Mouse (Mus musculus) small intestine, adult 2 months (tissue): ENCODE data around the gene Pgs1.

ENCODE experiments used
- CTCF ChIP-seq: fragments of 200-500 bp; IDR thresholded peaks from 2 replicates; pipeline ENCODE4 v1.5.1; 2012; ENCODE audit warnings: low read depth, mild to moderate bottlenecking, control low read depth, inconsistent platforms, low read length, moderate library complexity, mixed read lengths; ENCODE audit not compliant: insufficient replicate concordance, insufficient read length; ENCODE audit errors: extremely low read depth
- POLR2A ChIP-seq: fragments of 200-500 bp; IDR thresholded peaks from 2 replicates; pipeline ENCODE4 v1.6.1; 2012; ENCODE audit warnings: low read depth, mild to moderate bottlenecking, control low read depth, inconsistent platforms, low read length, moderate library complexity

GRCm38 (mm10) chr11:118042791-118043190 is 56.7 kb downstream of the Pgs1 start:
- no peak for TF ChIP-seq CTCF
- no peak for TF ChIP-seq POLR2A
